Mouse (Mus musculus): ENCODE data around the gene Zbtb45. TPM values are rescaled to one million over a fixed set of nuclear protein-coding genes. Genes with fewer than 3 reads are reported as not detected.

The Zbtb45 gene
- polyA plus RNA-seq, 1 experiment from 2014 or later = 29.8 TPM

- no peak for ATAC-seq (ENCODE audit: insufficient read depth)
- no peak overlapping the region for H3K4me3 ChIP-seq (ENCODE audit: low read depth, low read length)
- no peaks in the 10 kb centered on the region for H3K4me1 ChIP-seq (ENCODE audit: insufficient read depth)
- no peaks in the 10 kb centered on the region for H3K9me3 ChIP-seq (ENCODE audit: low read depth, low read length)
- no peak overlapping the region for H3K27ac ChIP-seq (ENCODE audit: low read depth)
- no peak overlapping the region for H3K4me2 ChIP-seq
- 89% methylated on average over 13 of the region's 13 CpGs for WGBS
- no peak for DNase-seq
- no peak for TF ChIP-seq CTCF (IDR thresholded peaks at IDR 0.05; ENCODE audit: low read depth)
- no peak overlapping the region for H3K9ac ChIP-seq
- no peaks in the 10 kb centered on the region for H3K36me3 ChIP-seq (ENCODE audit: insufficient read depth)
- H3K27me3 ChIP-seq (ENCODE audit: insufficient read depth, low read length) = no peaks in the 10 kb centered on the region
Measured at GRCm38 (mm10) chr7:13053001-13053400, 43.2 kb upstream of the Zbtb45 start.

GRCm38 (mm10) chr7:13046084-13046483, 36.2 kb upstream of the Zbtb45 start:
- Histone ChIP-seq H3K4me1 (ENCODE audit: insufficient read depth) (no peaks in the 10 kb centered on the region), H3K9me3 (ENCODE audit: low read depth, low read length) (no peaks in the 10 kb centered on the region; the same call in 1 of the 2 replicates), H3K36me3 (ENCODE audit: insufficient read depth) (no peaks in the 10 kb centered on the region), H3K27me3 (ENCODE audit: insufficient read depth, low read length) (peaks cover 30% of the 10 kb centered on the region), H3K27ac (ENCODE audit: low read depth) (no peak overlapping the region), H3K4me3 (ENCODE audit: low read depth, low read length) (no peak overlapping the region), H3K9ac (no peak overlapping the region), H3K4me2 (no peak overlapping the region)
- DNase-seq = peak; percentile 88
- TF ChIP-seq CTCF (IDR thresholded peaks at IDR 0.05; ENCODE audit: low read depth) = peak; percentile 82
- 2% methylated on average over 2 of the region's 2 CpGs for WGBS
- ATAC-seq (ENCODE audit: insufficient read depth) = peak; percentile 58; the same call in 1 of the 2 replicates

GRCm38 (mm10) chr7:13044254-13044625, 34.4 kb upstream of the Zbtb45 start:
- DNase-seq = no peak

GRCm38 (mm10) chr7:13043445-13044253, 33.8 kb upstream of the Zbtb45 start:
- no peaks in the 10 kb centered on the region; the same call in 1 of the 2 replicates for H3K9me3 ChIP-seq (ENCODE audit: low read depth, low read length)
- no peaks in the 10 kb centered on the region for H3K4me1 ChIP-seq (ENCODE audit: insufficient read depth)
- ATAC-seq (ENCODE audit: insufficient read depth) = peak; percentile 39
- H3K9ac ChIP-seq = peak overlapping the region; percentile 53
- TF ChIP-seq CTCF (IDR thresholded peaks at IDR 0.05; ENCODE audit: low read depth) = no peak
- DNase-seq = peak; percentile 65
- no peaks in the 10 kb centered on the region for H3K36me3 ChIP-seq (ENCODE audit: insufficient read depth)
- WGBS = 5% methylated on average over 88 of the region's 88 CpGs
- no peak overlapping the region for H3K27ac ChIP-seq (ENCODE audit: low read depth)
- H3K4me3 ChIP-seq (ENCODE audit: low read depth, low read length) = peak overlapping the region; percentile 49
- peaks cover 30% of the 10 kb centered on the region for H3K27me3 ChIP-seq (ENCODE audit: insufficient read depth, low read length)
- peak overlapping the region; percentile 91 for H3K4me2 ChIP-seq

More at GRCm38 (mm10) chr7:13044254-13044625, 34.4 kb upstream of the Zbtb45 start:
- Histone ChIP-seq H3K9me3 (ENCODE audit: low read depth, low read length) (no peaks in the 10 kb centered on the region; the same call in 1 of the 2 replicates), H3K27ac (ENCODE audit: low read depth) (no peak overlapping the region), H3K27me3 (ENCODE audit: insufficient read depth, low read length) (peaks cover 30% of the 10 kb centered on the region), H3K9ac (peak overlapping the region; percentile 53), H3K36me3 (ENCODE audit: insufficient read depth) (no peaks in the 10 kb centered on the region), H3K4me1 (ENCODE audit: insufficient read depth) (no peaks in the 10 kb centered on the region), H3K4me2 (peak overlapping the region; percentile 91), H3K4me3 (ENCODE audit: low read depth, low read length) (peak overlapping the region; percentile 49)
- no peak for TF ChIP-seq CTCF (IDR thresholded peaks at IDR 0.05; ENCODE audit: low read depth)
- 4% methylated on average over 23 of the region's 23 CpGs for WGBS
- ATAC-seq (ENCODE audit: insufficient read depth) = peak; percentile 12; the same call in 1 of the 2 replicates

- H3K27me3 ChIP-seq (ENCODE audit: insufficient read depth, low read length) = peaks cover 30% of the 10 kb centered on the region
- no peak overlapping the region for H3K27ac ChIP-seq (ENCODE audit: low read depth)
- 37% methylated on average over 16 of the region's 16 CpGs for WGBS
- no peak for TF ChIP-seq CTCF (IDR thresholded peaks at IDR 0.05; ENCODE audit: low read depth)
- H3K9ac ChIP-seq = no peak overlapping the region
- no peaks in the 10 kb centered on the region; the same call in 1 of the 2 replicates for H3K9me3 ChIP-seq (ENCODE audit: low read depth, low read length)
- H3K4me2 ChIP-seq = peak overlapping the region; percentile 91
- H3K36me3 ChIP-seq (ENCODE audit: insufficient read depth) = no peaks in the 10 kb centered on the region
- H3K4me3 ChIP-seq (ENCODE audit: low read depth, low read length) = peak overlapping the region; percentile 49
- no peak for ATAC-seq (ENCODE audit: insufficient read depth)
- DNase-seq = no peak
- H3K4me1 ChIP-seq (ENCODE audit: insufficient read depth) = no peaks in the 10 kb centered on the region
Measured at GRCm38 (mm10) chr7:13043120-13043444, 33.2 kb upstream of the Zbtb45 start.

- H3K4me1 ChIP-seq (ENCODE audit: insufficient read depth) = no peaks in the 10 kb centered on the region
- H3K36me3 ChIP-seq (ENCODE audit: insufficient read depth) = no peaks in the 10 kb centered on the region
- H3K9me3 ChIP-seq (ENCODE audit: low read depth, low read length) = no peaks in the 10 kb centered on the region; the same call in 1 of the 2 replicates
- TF ChIP-seq CTCF (IDR thresholded peaks at IDR 0.05; ENCODE audit: low read depth) = no peak
- ATAC-seq (ENCODE audit: insufficient read depth) = no peak
- H3K4me2 ChIP-seq = no peak overlapping the region
- H3K9ac ChIP-seq = no peak overlapping the region
- H3K27me3 ChIP-seq (ENCODE audit: insufficient read depth, low read length) = peaks cover 30% of the 10 kb centered on the region
- no peak for DNase-seq
- H3K27ac ChIP-seq (ENCODE audit: low read depth) = no peak overlapping the region
- 68% methylated on average over 6 of the region's 6 CpGs for WGBS
- H3K4me3 ChIP-seq (ENCODE audit: low read depth, low read length) = no peak overlapping the region
Measured at GRCm38 (mm10) chr7:13042511-13042910, 32.7 kb upstream of the Zbtb45 start.

GRCm38 (mm10) chr7:13041256-13041655, 31.4 kb upstream of the Zbtb45 start:
- Histone ChIP-seq H3K27ac (ENCODE audit: low read depth) (no peak overlapping the region), H3K4me2 (no peak overlapping the region), H3K9ac (no peak overlapping the region), H3K36me3 (ENCODE audit: insufficient read depth) (peaks cover 3% of the 10 kb centered on the region), H3K27me3 (ENCODE audit: insufficient read depth, low read length) (peaks cover 30% of the 10 kb centered on the region), H3K4me1 (ENCODE audit: insufficient read depth) (no peaks in the 10 kb centered on the region), H3K4me3 (ENCODE audit: low read depth, low read length) (no peak overlapping the region), H3K9me3 (ENCODE audit: low read depth, low read length) (no peaks in the 10 kb centered on the region; the same call in 1 of the 2 replicates)
- no peak for TF ChIP-seq CTCF (IDR thresholded peaks at IDR 0.05; ENCODE audit: low read depth)
- ATAC-seq (ENCODE audit: insufficient read depth) = no peak
- WGBS = 64% methylated on average over 1 of the region's 1 CpGs
- no peak for DNase-seq
